Mouse (Mus musculus): ENCODE measurements around the gene Wwc2. TPM values are rescaled to one million over a fixed set of nuclear protein-coding genes. Genes with fewer than 3 reads are reported as not detected.

The Wwc2 gene
- polyA plus RNA-seq, 1 experiment = 0.04 TPM

- Histone ChIP-seq H3K4me3 (replicated peaks) (no peak overlapping the region), H3K36me3 (ENCODE audit: control insufficient read depth) (no peaks in the 10 kb centered on the region), H3K4me1 (ENCODE audit: control insufficient read depth) (no peaks in the 10 kb centered on the region), H3K9me3 (ENCODE audit: control insufficient read depth, low read length) (no peaks in the 10 kb centered on the region), H3K27me3 (ENCODE audit: control insufficient read depth) (no peaks in the 10 kb centered on the region)
- TF ChIP-seq GATA1 (IDR thresholded peaks at IDR 0.05; ENCODE audit: low read length) (no peak), TAL1 (IDR thresholded peaks at IDR 0.05; ENCODE audit: low read length) (no peak)
These were observed 169.6 kb downstream of the Wwc2 start for GRCm38 (mm10) chr8:47820914-47821772.

- Histone ChIP-seq H3K4me3 (replicated peaks) (no peak overlapping the region), H3K4me1 (ENCODE audit: control insufficient read depth) (no peaks in the 10 kb centered on the region), H3K9me3 (ENCODE audit: control insufficient read depth, low read length) (no peaks in the 10 kb centered on the region), H3K27me3 (ENCODE audit: control insufficient read depth) (no peaks in the 10 kb centered on the region), H3K36me3 (ENCODE audit: control insufficient read depth) (no peaks in the 10 kb centered on the region)
- TF ChIP-seq TAL1 (IDR thresholded peaks at IDR 0.05; ENCODE audit: low read length) (no peak), GATA1 (IDR thresholded peaks at IDR 0.05; ENCODE audit: low read length) (no peak)
These were observed 171.7 kb downstream of the Wwc2 start for GRCm38 (mm10) chr8:47819034-47819433.

GRCm38 (mm10) chr8:47811221-47811620, 179.5 kb downstream of the Wwc2 start:
- Histone ChIP-seq H3K9me3 (ENCODE audit: control insufficient read depth, low read length) (0 out of 2 replicates have a peak, but pooled peaks cover 2% of the 10 kb centered on the region), H3K27me3 (ENCODE audit: control insufficient read depth) (no peaks in the 10 kb centered on the region), H3K4me1 (ENCODE audit: control insufficient read depth) (no peaks in the 10 kb centered on the region), H3K4me3 (replicated peaks) (no peak overlapping the region), H3K36me3 (ENCODE audit: control insufficient read depth) (no peaks in the 10 kb centered on the region)
- TF ChIP-seq GATA1 (IDR thresholded peaks at IDR 0.05; ENCODE audit: low read length) (no peak), TAL1 (IDR thresholded peaks at IDR 0.05; ENCODE audit: low read length) (no peak)

- Histone ChIP-seq H3K36me3 (ENCODE audit: control insufficient read depth) (no peaks in the 10 kb centered on the region), H3K4me3 (replicated peaks) (no peak overlapping the region), H3K9me3 (ENCODE audit: control insufficient read depth, low read length) (0 out of 2 replicates have a peak, but pooled peaks cover 2% of the 10 kb centered on the region), H3K4me1 (ENCODE audit: control insufficient read depth) (no peaks in the 10 kb centered on the region), H3K27me3 (ENCODE audit: control insufficient read depth) (no peaks in the 10 kb centered on the region)
- no peak for TF ChIP-seq GATA1 (IDR thresholded peaks at IDR 0.05; ENCODE audit: low read length)
- TF ChIP-seq TAL1 (IDR thresholded peaks at IDR 0.05; ENCODE audit: low read length) = no peak
These were observed 180.1 kb downstream of the Wwc2 start for GRCm38 (mm10) chr8:47810666-47811015.

GRCm38 (mm10) chr8:47809970-47810665, 180.6 kb downstream of the Wwc2 start:
- 0 out of 2 replicates have a peak, but pooled peaks cover 2% of the 10 kb centered on the region for H3K9me3 ChIP-seq (ENCODE audit: control insufficient read depth, low read length)
- H3K27me3 ChIP-seq (ENCODE audit: control insufficient read depth) = no peaks in the 10 kb centered on the region
- H3K36me3 ChIP-seq (ENCODE audit: control insufficient read depth) = no peaks in the 10 kb centered on the region
- TF ChIP-seq GATA1 (IDR thresholded peaks at IDR 0.05; ENCODE audit: low read length) (no peak), TAL1 (IDR thresholded peaks at IDR 0.05; ENCODE audit: low read length) (no peak)
- H3K4me3 ChIP-seq (replicated peaks) = no peak overlapping the region
- H3K4me1 ChIP-seq (ENCODE audit: control insufficient read depth) = no peaks in the 10 kb centered on the region

GRCm38 (mm10) chr8:47804262-47804661, 186.5 kb downstream of the Wwc2 start:
- Histone ChIP-seq H3K9me3 (ENCODE audit: control insufficient read depth, low read length) (peaks cover 8% of the 10 kb centered on the region; the same call in 1 of the 2 replicates), H3K36me3 (ENCODE audit: control insufficient read depth) (no peaks in the 10 kb centered on the region), H3K4me1 (ENCODE audit: control insufficient read depth) (no peaks in the 10 kb centered on the region), H3K27me3 (ENCODE audit: control insufficient read depth) (no peaks in the 10 kb centered on the region), H3K4me3 (replicated peaks) (no peak overlapping the region)
- TF ChIP-seq GATA1 (IDR thresholded peaks at IDR 0.05; ENCODE audit: low read length) = no peak

- TF ChIP-seq TAL1 (IDR thresholded peaks at IDR 0.05; ENCODE audit: low read length) (no peak), GATA1 (IDR thresholded peaks at IDR 0.05; ENCODE audit: low read length) (no peak)
- Histone ChIP-seq H3K4me3 (replicated peaks) (no peak overlapping the region), H3K4me1 (ENCODE audit: control insufficient read depth) (no peaks in the 10 kb centered on the region), H3K27me3 (ENCODE audit: control insufficient read depth) (no peaks in the 10 kb centered on the region), H3K9me3 (ENCODE audit: control insufficient read depth, low read length) (peaks cover 17% of the 10 kb centered on the region), H3K36me3 (ENCODE audit: control insufficient read depth) (no peaks in the 10 kb centered on the region)
These were observed 188.4 kb downstream of the Wwc2 start for GRCm38 (mm10) chr8:47802349-47802748.

GRCm38 (mm10) chr8:47799438-47799837, 191.3 kb downstream of the Wwc2 start:
- Histone ChIP-seq H3K4me1 (ENCODE audit: control insufficient read depth) (no peaks in the 10 kb centered on the region), H3K36me3 (ENCODE audit: control insufficient read depth) (no peaks in the 10 kb centered on the region), H3K27me3 (ENCODE audit: control insufficient read depth) (no peaks in the 10 kb centered on the region), H3K4me3 (replicated peaks) (no peak overlapping the region), H3K9me3 (ENCODE audit: control insufficient read depth, low read length) (peaks cover 20% of the 10 kb centered on the region)
- TF ChIP-seq TAL1 (IDR thresholded peaks at IDR 0.05; ENCODE audit: low read length) (no peak), GATA1 (IDR thresholded peaks at IDR 0.05; ENCODE audit: low read length) (no peak)

- Histone ChIP-seq H3K9me3 (ENCODE audit: control insufficient read depth, low read length) (peaks cover 10% of the 10 kb centered on the region), H3K4me1 (ENCODE audit: control insufficient read depth) (no peaks in the 10 kb centered on the region), H3K36me3 (ENCODE audit: control insufficient read depth) (no peaks in the 10 kb centered on the region), H3K27me3 (ENCODE audit: control insufficient read depth) (no peaks in the 10 kb centered on the region), H3K4me3 (replicated peaks) (no peak overlapping the region)
- TF ChIP-seq TAL1 (IDR thresholded peaks at IDR 0.05; ENCODE audit: low read length) (no peak), GATA1 (IDR thresholded peaks at IDR 0.05; ENCODE audit: low read length) (no peak)
These were observed 198.7 kb downstream of the Wwc2 start for GRCm38 (mm10) chr8:47791986-47792385.

Data from erythroblast, embryonic 14.5 days (primary cell).